Mouse (Mus musculus): Measurements from ENCODE around the gene Wars2.

- no peak for TF ChIP-seq CTCF (IDR thresholded peaks at IDR 0.05; ENCODE audit: low read depth, low read length)
- TF ChIP-seq POLR2A (IDR thresholded peaks at IDR 0.05; ENCODE audit: borderline replicate concordance, low read depth, low read length) = no peak
Measured at GRCm38 (mm10) chr3:99157451-99158015, 16.7 kb downstream of the Wars2 start.
